Mouse (Mus musculus): ENCODE results near the gene Meioc. TPM values are rescaled to one million over a fixed set of nuclear protein-coding genes. Genes with fewer than 3 reads are reported as not detected.

Meioc gene
- total and polyA plus RNA-seq, 3 experiments, result 0.05 TPM; not detected in 2

DNA sequence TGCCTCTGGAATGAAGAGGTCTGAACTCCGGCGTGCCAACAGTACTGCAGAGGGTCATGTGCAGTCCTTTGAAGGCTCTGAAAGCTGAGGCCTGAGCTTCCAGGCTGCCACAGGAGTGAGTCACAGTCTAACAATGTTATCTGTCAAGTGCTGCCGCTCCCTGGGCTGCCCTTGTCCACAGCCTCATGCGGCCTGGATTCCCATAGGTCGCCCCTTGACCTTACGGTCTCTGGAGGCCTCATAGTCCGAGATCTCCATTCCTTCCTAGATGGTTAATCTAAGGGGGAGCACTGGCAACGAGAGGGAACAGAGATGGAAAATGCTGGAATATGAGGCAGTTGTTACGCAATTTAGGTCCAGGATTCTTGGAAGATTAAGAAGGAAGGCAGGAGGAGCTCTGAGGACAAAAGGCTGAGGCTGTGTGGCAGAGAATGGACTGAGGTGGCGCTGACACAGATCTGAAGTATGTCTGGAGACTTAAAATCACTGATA, 19.6 kb upstream of the Meioc start:
- H3K27me3 ChIP-seq (ENCODE audit: insufficient read depth, low read length), result peaks cover 21% of the 10 kb centered on the region
- no peak for TF ChIP-seq CTCF (IDR thresholded peaks at IDR 0.05; ENCODE audit: low read depth, low read length)
- TF ChIP-seq POLR2AphosphoS5 (IDR thresholded peaks at IDR 0.05; ENCODE audit: insufficient replicate concordance, low read depth, low read length), result no peak
- TF ChIP-seq GATA1 (IDR thresholded peaks at IDR 0.05; ENCODE audit: borderline replicate concordance, low read length), result no peak
- H3K4me1 ChIP-seq (ENCODE audit: insufficient read depth, low read depth, low read length), result no peaks in the 10 kb centered on the region
- DNase-seq (ENCODE audit: low spot score) (no peak), ATAC-seq (ENCODE audit: extremely low read depth, insufficient number of reproducible peaks, low FRiP score, poor library complexity, severe bottlenecking) (no peak)
- no peaks in the 10 kb centered on the region for H3K36me3 ChIP-seq (replicated peaks)
- H3K9me3 ChIP-seq (replicated peaks), result no peaks in the 10 kb centered on the region
- H3K4me3 ChIP-seq (ENCODE audit: low read depth, low read length), result no peak overlapping the region

DNA sequence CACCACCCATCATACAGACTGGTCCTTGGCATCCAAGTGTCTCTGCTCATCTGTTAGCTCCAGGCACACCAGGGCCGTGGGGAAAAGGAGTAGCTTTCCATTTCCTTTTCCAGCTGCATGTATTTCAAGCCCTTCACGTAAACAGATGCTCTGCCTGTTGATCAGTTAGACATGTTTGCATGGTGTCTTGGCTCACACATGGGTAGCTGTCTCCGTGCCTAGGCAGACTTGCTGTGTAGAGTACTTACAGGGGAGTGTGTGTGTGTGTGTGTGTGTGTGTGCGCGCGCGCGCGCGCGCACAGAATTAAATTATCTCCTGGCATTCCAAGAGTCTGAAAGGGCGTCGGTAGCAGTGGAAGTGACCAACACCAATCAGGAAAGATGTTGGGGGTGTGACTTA, 17.3 kb upstream of the Meioc start:
- Histone ChIP-seq H3K27me3 (ENCODE audit: insufficient read depth, low read length) (peaks cover 20% of the 10 kb centered on the region), H3K4me3 (ENCODE audit: low read depth, low read length) (no peak overlapping the region), H3K36me3 (replicated peaks) (no peaks in the 10 kb centered on the region), H3K4me1 (ENCODE audit: insufficient read depth, low read depth, low read length) (no peaks in the 10 kb centered on the region), H3K9me3 (replicated peaks) (no peaks in the 10 kb centered on the region)
- ATAC-seq (ENCODE audit: extremely low read depth, insufficient number of reproducible peaks, low FRiP score, poor library complexity, severe bottlenecking) (no peak), DNase-seq (ENCODE audit: low spot score) (no peak)
- TF ChIP-seq TAL1 (conservative IDR thresholded peaks at IDR 0.05; ENCODE audit: low read depth, low read length) (no peak), CTCF (IDR thresholded peaks at IDR 0.05; ENCODE audit: low read depth, low read length) (no peak), GATA2 (IDR thresholded peaks at IDR 0.05; ENCODE audit: borderline replicate concordance, low read depth, low read length) (no peak), POLR2AphosphoS5 (IDR thresholded peaks at IDR 0.05; ENCODE audit: insufficient replicate concordance, low read depth, low read length) (no peak), GATA1 (IDR thresholded peaks at IDR 0.05; ENCODE audit: borderline replicate concordance, low read length) (no peak)

DNA sequence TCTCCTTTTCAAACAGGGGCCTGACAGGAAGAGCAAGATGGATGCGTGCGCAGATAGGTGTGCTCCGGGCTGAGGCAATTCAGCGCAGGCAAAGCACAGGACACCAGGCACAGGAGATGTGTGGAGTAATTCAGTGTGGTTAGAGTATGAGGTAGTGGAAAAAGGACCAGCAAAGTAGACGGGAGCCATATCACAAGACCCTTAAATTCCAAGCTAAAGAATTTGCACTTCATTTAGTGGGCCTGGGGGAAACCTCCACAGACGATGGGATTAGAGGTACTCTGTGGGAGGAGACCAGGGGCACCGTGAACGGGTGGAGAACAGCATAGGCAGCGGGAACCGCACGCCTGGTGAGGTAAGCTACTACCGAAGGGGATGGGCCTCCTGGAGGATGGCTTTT, 15.6 kb upstream of the Meioc start:
- ATAC-seq (ENCODE audit: extremely low read depth, insufficient number of reproducible peaks, low FRiP score, poor library complexity, severe bottlenecking), result no peak
- no peaks in the 10 kb centered on the region for H3K36me3 ChIP-seq (replicated peaks)
- DNase-seq (ENCODE audit: low spot score), result no peak

DNA sequence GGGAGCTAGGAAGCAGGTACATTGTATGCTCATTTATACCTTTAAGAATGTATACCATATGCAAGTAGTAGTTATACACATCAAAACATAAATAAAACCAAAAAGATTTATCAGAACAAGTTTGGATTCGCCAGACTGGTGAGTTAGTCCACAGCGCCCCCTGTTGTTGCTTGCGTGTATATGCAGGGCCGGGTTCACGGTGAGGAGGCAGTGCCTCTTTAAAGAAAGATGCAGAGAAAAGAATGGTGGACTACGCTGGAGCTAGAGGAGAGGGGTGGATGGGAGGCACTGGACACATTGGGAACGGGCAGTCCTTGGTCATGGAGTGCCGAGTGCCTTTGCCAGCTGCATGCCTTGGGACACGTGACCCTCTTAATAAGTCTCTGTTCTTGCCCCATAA, 12.1 kb upstream of the Meioc start:
- peak; percentile 71 for TF ChIP-seq CTCF (IDR thresholded peaks at IDR 0.05; ENCODE audit: low read depth, low read length)
- no peak for TF ChIP-seq GATA2 (IDR thresholded peaks at IDR 0.05; ENCODE audit: borderline replicate concordance, low read depth, low read length)
- TF ChIP-seq TAL1 (conservative IDR thresholded peaks at IDR 0.05; ENCODE audit: low read depth, low read length), result no peak
- no peak for TF ChIP-seq GATA1 (IDR thresholded peaks at IDR 0.05; ENCODE audit: borderline replicate concordance, low read length)
- no peak for TF ChIP-seq POLR2AphosphoS5 (IDR thresholded peaks at IDR 0.05; ENCODE audit: insufficient replicate concordance, low read depth, low read length)
- Histone ChIP-seq H3K36me3 (replicated peaks) (no peaks in the 10 kb centered on the region), H3K4me3 (ENCODE audit: low read depth, low read length) (no peak overlapping the region), H3K9me3 (replicated peaks) (no peaks in the 10 kb centered on the region), H3K4me1 (ENCODE audit: insufficient read depth, low read depth, low read length) (no peaks in the 10 kb centered on the region), H3K27me3 (ENCODE audit: insufficient read depth, low read length) (peaks cover 15% of the 10 kb centered on the region)
- DNase-seq (ENCODE audit: low spot score) (no peak), ATAC-seq (ENCODE audit: extremely low read depth, insufficient number of reproducible peaks, low FRiP score, poor library complexity, severe bottlenecking) (no peak)

More for the DNA sequence above, 15.6 kb upstream of the Meioc start:
- TF ChIP-seq GATA2 (IDR thresholded peaks at IDR 0.05; ENCODE audit: borderline replicate concordance, low read depth, low read length) (no peak), TAL1 (conservative IDR thresholded peaks at IDR 0.05; ENCODE audit: low read depth, low read length) (no peak), GATA1 (IDR thresholded peaks at IDR 0.05; ENCODE audit: borderline replicate concordance, low read length) (no peak), POLR2AphosphoS5 (IDR thresholded peaks at IDR 0.05; ENCODE audit: insufficient replicate concordance, low read depth, low read length) (no peak), CTCF (IDR thresholded peaks at IDR 0.05; ENCODE audit: low read depth, low read length) (no peak)
- no peaks in the 10 kb centered on the region for H3K9me3 ChIP-seq (replicated peaks)
- no peak overlapping the region for H3K4me3 ChIP-seq (ENCODE audit: low read depth, low read length)
- H3K27me3 ChIP-seq (ENCODE audit: insufficient read depth, low read length), result peaks cover 23% of the 10 kb centered on the region
- H3K4me1 ChIP-seq (ENCODE audit: insufficient read depth, low read depth, low read length), result no peaks in the 10 kb centered on the region

DNA sequence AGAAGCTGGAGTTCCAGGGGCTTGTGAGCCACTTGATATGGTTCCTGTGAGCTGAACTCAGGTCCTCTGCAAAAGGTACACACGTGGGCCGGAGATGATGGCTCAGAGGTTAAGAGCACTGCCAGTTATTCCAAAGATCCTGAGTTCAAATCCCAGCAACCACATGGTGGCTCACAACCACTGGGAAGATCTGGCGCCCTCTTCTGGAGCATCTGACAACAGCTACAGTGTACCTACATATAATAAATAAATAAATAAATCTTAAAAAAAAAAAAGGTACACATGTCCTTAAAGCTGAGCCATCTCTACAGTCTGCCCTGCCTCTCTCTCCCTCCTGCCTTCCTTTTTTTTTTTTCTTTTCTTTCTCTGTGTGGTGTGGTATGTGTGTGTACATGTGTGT, 10.7 kb upstream of the Meioc start:
- ATAC-seq (ENCODE audit: extremely low read depth, insufficient number of reproducible peaks, low FRiP score, poor library complexity, severe bottlenecking) (no peak), DNase-seq (ENCODE audit: low spot score) (no peak)
- Histone ChIP-seq H3K27me3 (ENCODE audit: insufficient read depth, low read length) (peaks cover 13% of the 10 kb centered on the region), H3K36me3 (replicated peaks) (no peaks in the 10 kb centered on the region), H3K4me3 (ENCODE audit: low read depth, low read length) (no peak overlapping the region), H3K4me1 (ENCODE audit: insufficient read depth, low read depth, low read length) (no peaks in the 10 kb centered on the region), H3K9me3 (replicated peaks) (no peaks in the 10 kb centered on the region)
- TF ChIP-seq POLR2AphosphoS5 (IDR thresholded peaks at IDR 0.05; ENCODE audit: insufficient replicate concordance, low read depth, low read length) (no peak), GATA2 (IDR thresholded peaks at IDR 0.05; ENCODE audit: borderline replicate concordance, low read depth, low read length) (no peak), TAL1 (conservative IDR thresholded peaks at IDR 0.05; ENCODE audit: low read depth, low read length) (no peak), GATA1 (IDR thresholded peaks at IDR 0.05; ENCODE audit: borderline replicate concordance, low read length) (no peak), CTCF (IDR thresholded peaks at IDR 0.05; ENCODE audit: low read depth, low read length) (no peak)

DNA sequence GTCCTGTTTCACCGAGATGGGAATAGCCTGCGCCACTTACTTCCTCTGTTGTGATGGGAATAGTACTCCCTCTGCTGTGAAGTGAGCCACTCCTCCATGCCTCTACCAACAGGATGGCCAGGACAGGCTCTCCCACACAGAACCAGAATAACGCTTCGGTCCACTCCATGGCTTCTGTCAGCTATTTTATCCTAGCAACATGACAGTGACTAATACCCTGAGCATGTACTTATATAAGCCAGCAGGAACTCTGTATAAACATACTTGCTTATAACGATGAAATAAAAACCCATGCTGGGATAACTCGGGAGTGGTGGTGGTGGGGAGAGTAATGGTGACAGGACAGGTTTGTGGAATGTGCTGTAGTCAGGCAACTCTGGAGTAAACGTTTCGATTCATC, 7.6 kb upstream of the Meioc start:
- Histone ChIP-seq H3K4me1 (ENCODE audit: insufficient read depth, low read depth, low read length) (no peaks in the 10 kb centered on the region), H3K27me3 (ENCODE audit: insufficient read depth, low read length) (peaks cover 15% of the 10 kb centered on the region; the same call in 1 of the 2 replicates), H3K9me3 (replicated peaks) (no peaks in the 10 kb centered on the region), H3K36me3 (replicated peaks) (no peaks in the 10 kb centered on the region), H3K4me3 (ENCODE audit: low read depth, low read length) (no peak overlapping the region)
- DNase-seq (ENCODE audit: low spot score) (no peak), ATAC-seq (ENCODE audit: extremely low read depth, insufficient number of reproducible peaks, low FRiP score, poor library complexity, severe bottlenecking) (no peak)
- no peak for TF ChIP-seq CTCF (IDR thresholded peaks at IDR 0.05; ENCODE audit: low read depth, low read length)
- no peak for TF ChIP-seq TAL1 (conservative IDR thresholded peaks at IDR 0.05; ENCODE audit: low read depth, low read length)
- TF ChIP-seq GATA2 (IDR thresholded peaks at IDR 0.05; ENCODE audit: borderline replicate concordance, low read depth, low read length), result no peak
- TF ChIP-seq POLR2AphosphoS5 (IDR thresholded peaks at IDR 0.05; ENCODE audit: insufficient replicate concordance, low read depth, low read length), result no peak
- no peak for TF ChIP-seq GATA1 (IDR thresholded peaks at IDR 0.05; ENCODE audit: borderline replicate concordance, low read length)

All from G1E (cell line).